Mouse (Mus musculus) liver, embryonic 18 days (tissue): ENCODE data around the gene Gm20834. TPM values are rescaled to one million over a fixed set of nuclear protein-coding genes. Genes with fewer than 3 reads are reported as not detected.

Experiments
- polyA plus RNA-seq: library from polyadenylated mRNA; depleted of rRNA; stranded (reverse); fragments of >200 nt; gene quantifications from 2 replicates; pipeline ENCODE4 v1.2.3, GENCODE M21; 2012; rRNA removed

Gene Gm20834
- polyA plus RNA-seq: not detected in 2 replicates

DNA sequence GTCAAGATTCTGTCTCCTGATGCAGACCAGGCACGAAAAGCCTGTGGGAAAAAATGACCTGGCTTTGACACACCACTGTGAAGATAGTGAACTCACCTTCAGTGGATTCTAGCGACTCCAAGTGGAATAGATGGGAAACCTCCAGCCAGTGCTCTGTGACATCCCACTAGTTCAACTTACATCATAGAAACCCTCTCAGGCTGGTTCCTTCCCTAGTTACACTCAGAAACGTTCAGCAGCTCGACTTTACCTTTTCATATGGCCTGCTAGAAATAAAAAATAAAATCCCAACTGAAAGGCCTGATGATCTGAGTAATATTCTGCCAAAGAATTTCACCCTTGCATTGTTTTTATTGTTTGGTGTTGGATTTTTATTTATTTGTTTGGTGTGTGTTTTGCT lies at the start of gene Gm20834:
Gene Gm20834 (minus strand): TSS at position 101 of the 400 bp plus-strand sequence.

Other genes starting within 250 kb of the Gm20834 start
- gene Gm21310, start 177.4 kb downstream of the Gm20834 start, polyA plus RNA-seq: not detected in 2 replicates
- not detected in 2 replicates for gene Gm28510, start 88.1 kb upstream of the Gm20834 start, polyA plus RNA-seq
- not detected in 2 replicates for gene Gm20737, start 211.5 kb upstream of the Gm20834 start, polyA plus RNA-seq
- not detected in 2 replicates for gene Gm21775, start 228.9 kb upstream of the Gm20834 start, polyA plus RNA-seq